Mouse (Mus musculus) B cell, adult 2 months (primary cell): ENCODE results near the gene Sap18.
"Not testable (repeated sequence)": the region's sequence is repeated elsewhere in the genome, so short reads cannot be mapped to it uniquely, and the experiment has no call there.

ENCODE experiments used
- DNase-seq, 2 experiments: peaks; one replicate each; pipeline ENCODE4 v3.0.0; 2022

Sap18 gene

DNA sequence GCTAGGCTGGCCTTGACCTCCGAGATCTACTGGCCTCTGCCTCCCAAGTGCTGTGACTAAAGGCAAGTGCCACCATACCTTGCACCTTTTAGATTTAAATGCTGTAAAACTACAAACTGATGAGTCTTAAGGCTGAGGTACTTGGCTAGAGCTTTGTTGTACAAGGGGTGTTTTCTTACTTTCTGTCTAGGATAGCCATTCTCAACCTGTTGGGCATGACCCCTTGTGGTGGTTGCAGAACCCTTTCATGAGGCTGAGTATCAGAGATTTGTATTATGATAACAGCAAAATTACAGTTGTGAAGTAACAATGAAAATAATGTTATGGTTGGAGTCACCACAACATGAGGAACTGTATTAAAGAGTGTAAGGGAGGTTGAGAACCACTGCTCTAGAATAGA, 29.3 kb downstream of the Sap18 start:
- peak; percentile 22 to 35 for DNase-seq

DNA sequence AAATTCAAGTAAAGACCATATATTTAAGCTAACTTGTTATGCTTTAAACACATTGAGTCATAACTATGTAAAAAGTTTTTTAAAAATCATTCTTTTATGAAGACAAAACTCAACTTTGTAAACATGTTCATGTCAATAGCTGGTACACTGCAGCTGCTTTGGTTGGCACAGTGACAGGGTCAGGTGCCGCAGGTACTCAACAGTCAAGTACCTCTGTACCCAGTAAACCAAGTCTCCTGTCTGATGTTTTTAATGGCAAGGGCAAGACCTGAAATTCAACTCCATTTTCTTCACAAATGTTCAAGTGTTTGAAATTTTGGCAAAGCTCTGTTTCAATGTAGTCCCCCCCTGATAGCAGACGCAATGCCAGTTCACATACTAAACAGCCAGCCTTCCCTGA, 35.5 kb downstream of the Sap18 start:
- DNase-seq, result no peak

DNA sequence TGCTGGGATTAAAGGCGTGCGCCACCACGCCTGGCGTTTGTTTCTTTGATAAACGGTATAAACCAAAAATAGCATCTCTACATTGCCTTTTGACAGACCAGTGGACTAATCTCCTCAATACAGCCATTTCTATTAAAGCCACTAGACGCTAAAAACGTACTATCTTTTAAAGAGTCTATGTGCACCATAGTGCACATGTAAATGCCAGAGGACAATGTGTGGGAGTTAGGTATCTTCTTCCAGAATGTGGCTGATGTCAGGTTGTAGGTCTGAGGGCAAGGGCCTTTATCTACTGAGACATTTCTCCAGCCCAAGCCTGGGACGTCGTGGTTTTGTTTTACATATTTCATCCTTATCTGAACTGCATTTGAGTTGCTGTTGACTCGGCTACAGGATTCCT, 37.2 kb downstream of the Sap18 start:
- no peak for DNase-seq

DNA sequence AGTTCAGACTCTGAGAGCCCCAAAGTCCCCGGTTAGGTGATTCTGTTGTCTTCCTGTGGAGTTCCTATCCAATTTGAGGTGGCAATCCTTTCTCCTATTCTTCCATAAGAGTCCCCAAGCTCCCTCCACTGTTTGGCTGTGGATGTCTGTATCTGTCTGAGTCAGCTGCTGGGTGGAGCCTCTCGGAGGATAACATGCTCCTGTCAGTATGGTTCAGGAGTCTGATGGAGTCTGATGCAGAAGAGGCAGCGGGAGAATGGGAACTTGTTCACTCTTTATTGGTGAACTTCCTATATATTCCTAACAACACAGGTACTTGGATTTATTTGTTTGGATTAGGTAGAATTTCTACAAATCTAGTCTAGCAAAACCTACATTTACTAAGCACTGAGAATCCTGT, 46.6 kb downstream of the Sap18 start:
- no peak for DNase-seq

GRCm38 (mm10) chr14:57848061-57848460, 50.1 kb downstream of the Sap18 start:
- DNase-seq, result not testable (repeated sequence)

- DNase-seq, result no peak
Measured at GRCm38 (mm10) chr14:57848646-57849045, 50.7 kb downstream of the Sap18 start.

GRCm38 (mm10) chr14:57850330-57850729, 52.4 kb downstream of the Sap18 start:
- DNase-seq, result no peak

DNA sequence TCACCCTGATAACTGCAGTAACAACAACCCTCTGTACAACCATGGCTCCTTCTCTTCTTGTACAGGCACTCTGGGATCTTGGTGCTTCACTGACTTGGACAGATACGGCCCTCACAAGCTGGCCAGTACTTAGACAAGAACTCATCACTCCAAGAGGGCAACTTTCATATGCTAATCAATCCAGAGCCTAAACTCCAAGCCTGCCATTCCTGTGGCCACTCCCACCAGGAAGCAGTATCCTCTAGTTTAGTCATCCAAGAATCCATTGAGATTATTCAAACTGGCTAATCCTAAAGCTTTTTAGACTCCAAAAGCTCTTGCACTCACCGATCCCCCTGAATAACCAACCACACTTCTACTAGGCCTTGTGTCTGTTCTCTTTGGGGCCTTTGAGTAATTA, 55.0 kb downstream of the Sap18 start:
- no peak for DNase-seq

DNA sequence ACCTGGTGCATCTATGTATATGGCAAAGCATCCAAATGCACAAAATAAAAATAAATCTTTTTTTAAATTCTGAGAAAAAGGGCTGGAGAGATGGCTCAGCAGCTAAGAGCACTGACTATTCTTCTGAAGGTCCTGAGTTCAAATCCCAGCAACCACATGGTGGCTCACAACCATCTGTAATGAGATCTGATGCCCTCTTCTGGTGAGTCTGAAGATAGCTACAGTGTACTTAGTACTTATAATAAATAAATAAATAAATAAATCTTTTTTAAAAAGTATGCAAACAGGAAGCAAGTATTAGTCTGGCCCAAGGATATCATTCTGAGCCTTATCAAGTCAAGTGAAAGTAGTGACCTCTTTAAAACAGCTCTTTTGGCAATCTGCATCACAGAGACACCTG, 58.1 kb downstream of the Sap18 start:
- DNase-seq, result not testable (repeated sequence)
